Mouse (Mus musculus): ENCODE data around the gene Cisd2.

The Cisd2 gene

DNA sequence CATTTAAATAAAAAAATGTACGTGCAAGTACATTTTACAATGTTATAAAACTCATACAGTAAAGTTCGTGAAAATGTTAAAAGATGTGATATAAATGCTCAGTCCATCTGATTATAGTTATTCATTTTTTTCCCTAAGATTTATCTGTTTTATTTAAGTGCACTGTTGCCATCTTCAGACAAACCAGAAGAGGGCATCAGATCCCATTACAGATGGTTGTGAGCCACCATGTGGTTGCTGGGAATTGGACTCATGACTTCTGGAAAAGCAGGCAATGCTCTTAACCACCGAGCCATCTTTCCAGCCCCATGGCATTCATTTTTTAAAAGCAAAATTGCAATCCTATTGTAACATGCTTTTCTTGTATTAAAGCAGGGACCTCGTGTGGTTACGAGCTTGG is 14.5 kb downstream of the Cisd2 start:
- DNase-seq = no peak

DNA sequence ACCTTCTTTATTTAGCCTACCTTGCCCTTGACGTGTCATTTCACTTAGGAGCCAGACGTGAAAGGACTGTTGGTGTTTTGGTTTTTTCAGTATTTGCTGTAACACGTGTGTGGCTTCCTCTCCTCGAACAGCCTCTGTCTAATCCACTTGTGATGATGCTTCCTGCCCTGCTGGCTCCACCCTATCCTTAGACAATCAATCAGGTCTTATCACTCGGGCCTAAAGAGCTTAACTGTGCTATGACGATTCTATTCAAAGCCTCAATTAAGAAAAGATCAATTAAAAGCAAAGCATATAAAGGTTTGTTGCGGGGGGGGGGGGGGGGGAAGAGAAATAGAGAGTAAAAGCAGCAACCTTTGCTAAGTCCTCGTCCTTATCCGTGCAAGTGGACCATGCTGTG is 16.4 kb downstream of the Cisd2 start:
- DNase-seq = no peak

GRCm38 (mm10) chr3:135404599-135404998 is 19.1 kb downstream of the Cisd2 start:
- no peak for DNase-seq

- no peak for DNase-seq
These were observed 19.9 kb downstream of the Cisd2 start for GRCm38 (mm10) chr3:135403856-135404255.

DNA sequence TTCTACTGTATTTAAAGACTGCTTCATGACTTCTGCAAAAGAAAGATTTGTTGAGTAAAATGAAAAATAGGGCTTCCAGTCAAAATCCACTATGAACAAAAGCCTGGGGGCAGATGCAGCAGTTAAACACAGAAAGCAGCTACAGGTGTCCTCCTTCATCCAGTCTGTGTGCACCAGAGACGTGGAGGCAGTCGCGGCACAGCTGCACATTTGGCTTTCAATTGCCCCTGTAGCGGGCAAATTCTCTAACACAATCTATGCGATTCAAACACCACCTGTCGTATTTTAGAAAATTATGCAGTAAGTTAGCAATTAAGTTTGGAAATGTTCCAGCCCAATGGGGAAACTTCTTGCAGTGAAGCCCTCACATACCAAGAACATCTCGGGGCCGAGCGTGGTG is 20.5 kb downstream of the Cisd2 start:
- no peak for DNase-seq

GRCm38 (mm10) chr3:135402201-135402658 is 21.5 kb downstream of the Cisd2 start:
- DNase-seq = peak; percentile 87 to 96

- no peak for DNase-seq
These were observed 26.6 kb downstream of the Cisd2 start for GRCm38 (mm10) chr3:135397112-135397511.

- DNase-seq = peak; percentile 73 to 75
These were observed 27.6 kb downstream of the Cisd2 start for GRCm38 (mm10) chr3:135396081-135396480.

- peak; percentile 27 to 29 for DNase-seq
These were observed 28.6 kb downstream of the Cisd2 start for GRCm38 (mm10) chr3:135395085-135395484.

DNA sequence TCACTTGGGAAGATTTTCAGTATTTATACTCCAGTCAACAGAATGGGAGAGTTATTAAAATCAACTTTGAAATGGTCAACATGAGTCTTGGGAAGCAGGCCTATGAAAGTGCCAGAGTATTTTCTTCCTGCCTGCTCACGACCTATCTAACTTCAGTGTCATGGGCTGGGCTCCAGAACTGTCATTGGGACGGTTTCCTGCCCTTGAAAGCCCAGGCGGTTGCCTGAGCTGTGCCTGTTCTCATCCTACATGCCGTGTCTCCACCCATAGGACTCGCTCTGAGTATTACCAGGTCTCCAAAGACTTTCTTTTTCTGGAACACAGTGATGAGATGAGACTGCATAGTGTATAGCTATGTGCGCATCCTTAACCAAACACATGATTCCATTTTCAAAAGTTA is 30.5 kb downstream of the Cisd2 start:
- DNase-seq = peak; percentile 33 to 49

DNA sequence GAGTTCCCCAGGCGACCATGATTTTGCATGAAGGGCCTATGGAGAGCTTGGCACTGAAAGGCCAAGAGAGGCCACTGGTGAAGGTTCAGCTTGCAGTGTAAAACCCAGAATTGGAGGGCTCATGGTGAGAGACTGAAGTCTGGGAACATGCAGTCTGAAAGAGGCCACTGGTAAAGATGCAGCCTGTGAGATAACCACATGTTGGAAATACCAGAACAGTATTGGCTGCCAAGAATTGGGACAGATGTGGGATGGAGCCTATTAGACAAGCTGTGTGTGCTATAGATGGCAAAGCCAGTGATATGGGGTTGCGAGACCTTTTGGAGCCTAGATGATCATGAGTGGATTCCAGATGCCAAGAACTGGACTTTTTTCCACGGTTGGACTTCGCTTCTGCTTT is 43.9 kb downstream of the Cisd2 start:
- no peak for DNase-seq

- no peak for DNase-seq
These were observed 46.3 kb downstream of the Cisd2 start for GRCm38 (mm10) chr3:135377445-135377844.

- no peak for DNase-seq
These were observed 47.9 kb downstream of the Cisd2 start for GRCm38 (mm10) chr3:135375836-135376235.

GRCm38 (mm10) chr3:135357394-135357793 is 66.3 kb downstream of the Cisd2 start:
- no peak for DNase-seq
